Mouse (Mus musculus) urinary bladder, postnatal 10 days (tissue): ENCODE results near the gene Trpm8.

Experiments used
- DNase-seq: peaks from one replicate; pipeline ENCODE4 v3.0.0; 2022; ENCODE audit warnings: low spot score

Gene Trpm8

GRCm38 (mm10) chr1:88432601-88433000, 155.1 kb downstream of the Trpm8 start:
- no peak for DNase-seq

- no peak for DNase-seq
These were observed 155.8 kb downstream of the Trpm8 start for GRCm38 (mm10) chr1:88433096-88433883.

GRCm38 (mm10) chr1:88434057-88434456, 156.6 kb downstream of the Trpm8 start:
- DNase-seq: no peak

GRCm38 (mm10) chr1:88437206-88438126, 160.0 kb downstream of the Trpm8 start:
- DNase-seq: no peak
